Mouse (Mus musculus): ENCODE measurements around the gene Fat1.

GRCm38 (mm10) chr8:44945577-44945976 lies 10.3 kb downstream of the Fat1 start:
- TF ChIP-seq CTCF (IDR thresholded peaks at IDR 0.05; ENCODE audit: low read depth) (no peak), EP300 (IDR thresholded peaks at IDR 0.05; ENCODE audit: low read depth) (no peak)

All from liver, postnatal 0 days (tissue).